Mouse (Mus musculus) CH12.LX (cell line): Measurements from ENCODE around the gene Supt3. TPM values are rescaled to one million over a fixed set of nuclear protein-coding genes. Genes with fewer than 3 reads are reported as not detected.
A peak's percentile ranks its signal among the peaks of the same experiment; 100 is the strongest.

Experiments used
- DNase-seq: peaks from one replicate; pipeline ENCODE4 v3.0.0-alpha.2; 2013; ENCODE audit errors: extremely low read depth
- H3K27ac ChIP-seq: 2 replicates; pipeline ENCODE4 v1.5.1; 2012; ENCODE audit warnings: low read depth, mild to moderate bottlenecking, control low read depth, moderate library complexity; ENCODE audit not compliant: insufficient read depth
- H3K27me3 ChIP-seq: replicated peaks from 2 replicates; pipeline ENCODE3; 2012; ENCODE audit warnings: inconsistent platforms
- H3K36me3 ChIP-seq, 2 experiments: replicated peaks in 1 of 2; 2 replicates each; pipeline versions ENCODE3 to v1.6.1; 2012; ENCODE audit warnings: inconsistent platforms in 1 of 2, low read length in 1 of 2, mild to moderate bottlenecking in 1 of 2, mixed read lengths in 1 of 2, moderate library complexity in 1 of 2; ENCODE audit not compliant: control insufficient read depth in 1 of 2, insufficient read depth in 1 of 2
- H3K4me1 ChIP-seq, 2 experiments: 2 replicates each; pipeline ENCODE4 v1.6.1; 2012; ENCODE audit warnings: inconsistent platforms in 1 of 2, moderate library complexity in 1 of 2; ENCODE audit not compliant: insufficient read depth in 2 of 2, control insufficient read depth in 1 of 2
- H3K4me2 ChIP-seq: 2 replicates; pipeline ENCODE4 v1.6.1; 2012; ENCODE audit warnings: low read depth, mild to moderate bottlenecking, control low read depth; ENCODE audit not compliant: poor library complexity, insufficient read depth, severe bottlenecking
- H3K4me3 ChIP-seq, 3 experiments: fragments of 150-350 bp in 1 of 3; sonication (generic) in 1 of 3; replicated peaks in 1 of 3; 2 replicates each; pipeline versions ENCODE3 to v1.5.1; 2011 to 2012; ENCODE audit warnings: low read depth in 2 of 3, low read length in 2 of 3, mild to moderate bottlenecking in 2 of 3, moderate library complexity in 2 of 3, control low read depth in 1 of 3, improper control_type of control experiment in 1 of 3, inconsistent platforms in 1 of 3, mixed read lengths in 1 of 3; ENCODE audit not compliant: poor library complexity in 1 of 3
- H3K79me2 ChIP-seq: replicated peaks from 2 replicates; pipeline ENCODE4 v1.6.1; 2012; ENCODE audit warnings: mild to moderate bottlenecking, moderate library complexity; ENCODE audit not compliant: control insufficient read depth, poor library complexity, insufficient read depth, severe bottlenecking; ENCODE audit errors: extremely low read depth
- H3K9ac ChIP-seq: 2 replicates; pipeline ENCODE4 v1.6.1; 2012; ENCODE audit warnings: low read depth, mild to moderate bottlenecking, control low read depth, moderate library complexity; ENCODE audit not compliant: insufficient read depth
- H3K9me3 ChIP-seq: replicated peaks from 2 replicates; pipeline ENCODE3; 2012; ENCODE audit warnings: low read length, inconsistent platforms, mixed read lengths
- BHLHE40 ChIP-seq: IDR thresholded peaks from 2 replicates; pipeline ENCODE4 v1.6.1; 2011; ENCODE audit warnings: mild to moderate bottlenecking, low read depth, low read length, improper control_type of control experiment
- CHD1 ChIP-seq: IDR thresholded peaks from 2 replicates; pipeline ENCODE4 v1.6.1; 2012; ENCODE audit warnings: low read depth, low read length, improper control_type of control experiment, inconsistent platforms
- CHD2 ChIP-seq: IDR thresholded peaks from 2 replicates; pipeline ENCODE4 v1.6.1; 2011; ENCODE audit warnings: low read length, improper control_type of control experiment
- CTCF ChIP-seq, 2 experiments: IDR thresholded peaks in 1 of 2; conservative IDR thresholded peaks in 1 of 2; 2 replicates each; pipeline ENCODE4 v1.5.1; 2011 to 2012; ENCODE audit warnings: low read depth in 2 of 2, low read length in 2 of 2, improper control_type of control experiment in 1 of 2, inconsistent platforms in 1 of 2, mild to moderate bottlenecking in 1 of 2, moderate library complexity in 1 of 2
- E2F4 ChIP-seq: IDR thresholded peaks from 2 replicates; pipeline ENCODE4 v1.6.1; 2011; ENCODE audit warnings: low read depth, low read length, improper control_type of control experiment; ENCODE audit not compliant: insufficient replicate concordance
- ELF1 ChIP-seq: IDR thresholded peaks from 2 replicates; pipeline ENCODE4 v1.6.1; 2014; ENCODE audit warnings: low read depth, mild to moderate bottlenecking, inconsistent platforms, low read length, improper control_type of control experiment
- EP300 ChIP-seq: IDR thresholded peaks from 2 replicates; pipeline ENCODE4 v1.6.1; 2011; ENCODE audit warnings: low read length, improper control_type of control experiment
- HCFC1 ChIP-seq: IDR thresholded peaks from 2 replicates; pipeline ENCODE4 v1.6.1; 2012; ENCODE audit warnings: low read depth, mild to moderate bottlenecking, inconsistent platforms, low read length, improper control_type of control experiment
- IRF4 ChIP-seq: IDR thresholded peaks from 2 replicates; pipeline ENCODE4 v1.6.1; 2014; ENCODE audit warnings: low read depth, mild to moderate bottlenecking, inconsistent platforms, low read length, improper control_type of control experiment
- JUN ChIP-seq: IDR thresholded peaks from 2 replicates; pipeline ENCODE4 v1.6.1; 2011; ENCODE audit warnings: low read depth, mild to moderate bottlenecking, low read length, improper control_type of control experiment, moderate library complexity; ENCODE audit not compliant: insufficient read depth
- MAFK ChIP-seq: IDR thresholded peaks from 2 replicates; pipeline ENCODE4 v1.6.1; 2011; ENCODE audit warnings: low read length, improper control_type of control experiment; ENCODE audit not compliant: insufficient replicate concordance
- MAX ChIP-seq: IDR thresholded peaks from 2 replicates; pipeline ENCODE4 v1.6.1; 2011; ENCODE audit warnings: low read length, improper control_type of control experiment
- MAZ ChIP-seq: IDR thresholded peaks from 2 replicates; pipeline ENCODE4 v1.6.1; 2012; ENCODE audit warnings: low read depth, mild to moderate bottlenecking, inconsistent platforms, low read length, improper control_type of control experiment, moderate library complexity
- MEF2A ChIP-seq: IDR thresholded peaks from 2 replicates; pipeline ENCODE4 v1.6.1; 2014; ENCODE audit warnings: low read depth, mild to moderate bottlenecking, inconsistent platforms, low read length, improper control_type of control experiment, borderline replicate concordance
- MYC ChIP-seq: IDR thresholded peaks from 2 replicates; pipeline ENCODE4 v1.6.1; 2011; ENCODE audit warnings: low read depth, mild to moderate bottlenecking, improper control_type of control experiment, low read length
- POLR2AphosphoS2 ChIP-seq: IDR thresholded peaks from 2 replicates; pipeline ENCODE4 v1.6.1; 2011; ENCODE audit warnings: low read depth, low read length, improper control_type of control experiment
- RAD21 ChIP-seq: IDR thresholded peaks from 2 replicates; pipeline ENCODE4 v1.6.1; 2011; ENCODE audit warnings: low read depth, mild to moderate bottlenecking, low read length, improper control_type of control experiment, moderate library complexity
- RCOR1 ChIP-seq: conservative IDR thresholded peaks from 2 replicates; pipeline ENCODE4 v1.6.1; 2012; ENCODE audit warnings: low read depth, mild to moderate bottlenecking, inconsistent platforms, low read length, improper control_type of control experiment
- SIN3A ChIP-seq: IDR thresholded peaks from 2 replicates; pipeline ENCODE4 v1.6.1; 2012; ENCODE audit warnings: low read length, improper control_type of control experiment, inconsistent platforms
- SMC3 ChIP-seq: IDR thresholded peaks from 2 replicates; pipeline ENCODE4 v1.6.1; 2011; ENCODE audit warnings: low read depth, low read length, improper control_type of control experiment
- TCF12 ChIP-seq: IDR thresholded peaks from 2 replicates; pipeline ENCODE4 v1.6.1; 2014; ENCODE audit warnings: low read depth, mild to moderate bottlenecking, inconsistent platforms, low read length, improper control_type of control experiment
- USF1 ChIP-seq: IDR thresholded peaks from 2 replicates; pipeline ENCODE4 v1.6.1; 2014; ENCODE audit warnings: low read depth, mild to moderate bottlenecking, inconsistent platforms, low read length, improper control_type of control experiment
- USF2 ChIP-seq: conservative IDR thresholded peaks from 2 replicates; pipeline ENCODE4 v1.6.1; 2011; ENCODE audit warnings: low read depth, low read length, improper control_type of control experiment
- ZC3H11A ChIP-seq: IDR thresholded peaks from 2 replicates; pipeline ENCODE4 v1.6.1; 2012; ENCODE audit warnings: low read depth, mild to moderate bottlenecking, inconsistent platforms, low read length, improper control_type of control experiment
- ZKSCAN1 ChIP-seq: IDR thresholded peaks from 2 replicates; pipeline ENCODE4 v1.6.1; 2012; ENCODE audit warnings: low read depth, inconsistent platforms, low read length, improper control_type of control experiment, borderline replicate concordance
- ZNF384 ChIP-seq: IDR thresholded peaks from 2 replicates; pipeline ENCODE4 v1.6.1; 2012; ENCODE audit warnings: low read depth, low read length, improper control_type of control experiment, inconsistent platforms
- dilution Hi-C: fragments of 300-500 bp; cut with MboI; formaldehyde crosslinking; loops from 2 replicates; pipeline ENCODE4 v1.14.3; 2020; ENCODE audit warnings: low sequenced_read_pairs; ENCODE audit not compliant: extremely low pct_unique_long_range_greater_than_20kb, extremely low pct_ligation_motif_present
- in situ Hi-C: fragments of 300-500 bp; cut with MboI; formaldehyde crosslinking; loops from 3 replicates; pipeline ENCODE4 v1.14.3; 2019; ENCODE audit warnings: low sequenced_read_pairs, low pct_ligation_motif_present, low pct_unique_long_range_greater_than_20kb, mixed read lengths
- polyA plus RNA-seq: library from polyadenylated mRNA; unstranded; fragments of >175 nt; gene quantifications from 2 replicates; pipeline ENCODE4 v1.2.1, GENCODE M21; 2012; ENCODE audit warnings: low read depth; ENCODE audit not compliant: insufficient read length
- total RNA-seq, 2 experiments: library from RNA; depleted of rRNA; stranded (reverse); fragments of 300-350 nt in 1 of 2; fragments of >200 nt in 1 of 2; gene quantifications; 2 replicates each; pipeline ENCODE4 v1.2.3; 2012 to 2014

Gene Supt3
- total and polyA plus RNA-seq, 3 experiments, result 8.3 to 22.7 (median 13.1) TPM

DNA sequence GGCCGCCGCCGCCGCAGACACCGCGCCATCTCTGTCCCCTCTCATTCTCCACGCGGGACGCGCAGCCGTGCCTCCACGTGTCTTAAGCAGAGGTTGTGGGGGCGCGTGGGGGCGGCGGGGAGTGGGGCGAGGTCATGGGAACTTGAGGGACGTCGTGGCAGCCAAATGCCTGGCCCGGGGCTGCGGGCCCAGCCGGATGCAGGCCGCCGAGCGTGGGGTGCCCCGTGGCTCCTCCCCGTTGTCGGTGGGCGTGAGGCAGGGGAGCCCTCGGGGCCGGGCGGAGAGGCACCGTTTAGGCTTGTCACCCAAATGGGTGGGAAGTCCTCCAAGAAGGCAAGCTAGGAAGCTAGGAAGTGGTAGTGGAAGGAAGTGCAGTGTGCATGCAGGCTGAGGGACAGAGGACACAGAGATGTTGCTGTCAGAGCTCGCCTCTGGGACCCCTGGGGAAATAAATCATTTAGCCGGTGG is 419 bp downstream of the Supt3 start (continued):
- no peak for TF ChIP-seq ZKSCAN1
- no peak for TF ChIP-seq CTCF (conservative IDR thresholded peaks at IDR 0.05 in 1 of 2, IDR thresholded peaks at IDR 0.05 in 1 of 2; ENCODE audit: low read depth in 2 of 2, low read length in 2 of 2)
- TF ChIP-seq CHD2, result peak; percentile 7; the same call in 1 of the 2 replicates
- no peak for TF ChIP-seq RAD21
- no peak for TF ChIP-seq RCOR1
- TF ChIP-seq POLR2AphosphoS2, result no peak
- no peak for TF ChIP-seq ELF1
- no peak for TF ChIP-seq IRF4
- TF ChIP-seq TCF12, result peak; percentile 46
- no peak for TF ChIP-seq ZC3H11A
- no peak for TF ChIP-seq SMC3
- no peak for TF ChIP-seq USF2
- TF ChIP-seq EP300, result no peak
- TF ChIP-seq MYC, result no peak
- TF ChIP-seq USF1, result no peak
- 0 out of 2 replicates have a peak, but pooled peaks have one; percentile 2 for TF ChIP-seq MEF2A
- no peak for TF ChIP-seq SIN3A
- no peak for TF ChIP-seq ZNF384
- TF ChIP-seq MAFK, result no peak
- TF ChIP-seq, all 38 proteins: peak for 7

DNA sequence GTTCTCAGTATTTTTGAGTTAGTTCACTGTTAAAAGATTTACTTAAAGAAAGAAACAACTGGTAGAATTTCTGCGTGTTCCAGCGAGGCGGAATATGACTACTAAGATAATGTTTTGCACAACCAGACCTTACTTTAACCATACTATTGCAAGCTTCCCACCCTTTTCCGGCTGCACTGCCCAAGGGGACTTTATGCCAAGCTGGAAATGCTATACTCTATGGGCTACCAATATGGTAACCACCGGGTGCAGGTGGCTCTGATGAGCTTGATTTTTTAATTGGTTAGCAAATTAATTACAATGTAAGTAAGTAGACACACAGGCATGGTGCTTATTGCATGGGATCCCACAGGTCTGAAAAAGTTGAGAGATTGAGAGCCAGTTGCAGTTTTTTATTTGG is 1.2 kb downstream of the Supt3 start:
- Histone ChIP-seq H3K4me2 (peak overlapping the region; percentile 89), H3K36me3 (no peaks in the 10 kb centered on the region), H3K4me3 (peak overlapping the region; percentile 48 to 81 (median 75))
- TF ChIP-seq CHD1, result no peak
- no peak for TF ChIP-seq CTCF (conservative IDR thresholded peaks at IDR 0.05 in 1 of 2, IDR thresholded peaks at IDR 0.05 in 1 of 2; ENCODE audit: low read depth in 2 of 2, low read length in 2 of 2)
- no peak for TF ChIP-seq MAZ
- TF ChIP-seq ZC3H11A, result no peak
- no peak for TF ChIP-seq JUN
- no peak for TF ChIP-seq RCOR1
- TF ChIP-seq BHLHE40, result no peak
- no peak for TF ChIP-seq E2F4
- no peak for TF ChIP-seq MAX
- no peak for TF ChIP-seq USF1
- TF ChIP-seq HCFC1, result no peak
- no peak for TF ChIP-seq EP300
- TF ChIP-seq, all 38 proteins: peak for 0
- H3K27me3 ChIP-seq, result no peaks in the 10 kb centered on the region
- dilution Hi-C loops (no loop called here), in situ Hi-C loops (no loop called here)
- H3K9me3 ChIP-seq, result no peaks in the 10 kb centered on the region
- H3K4me1 ChIP-seq, result peaks cover 0 to 16% of the 10 kb centered on the region in 2 experiments; a peak in 2 of 4 replicates
- H3K27ac ChIP-seq, result no peak overlapping the region; the same call in 1 of the 2 replicates
- peak overlapping the region; percentile 92 for H3K9ac ChIP-seq
- no peak for DNase-seq
- no peaks in the 10 kb centered on the region; the same call in none of the 2 replicates for H3K79me2 ChIP-seq
